Mouse (Mus musculus) neural tube, embryonic 12.5 days (tissue): ENCODE results near the gene Serpina5. TPM values are rescaled to one million over a fixed set of nuclear protein-coding genes. Genes with fewer than 3 reads are reported as not detected.

Experiments
- ATAC-seq: fragments of 200-750 bp; cut with Nextera tagmentation; 2 replicates; pipeline ENCODE4 v1.8.0; 2017; ENCODE audit warnings: low read depth, mild to moderate bottlenecking, moderate TSS enrichment, moderate library complexity; ENCODE audit not compliant: low FRiP score
- H3K27ac ChIP-seq: fragments of 300-500 bp; sonication (generic); 2 replicates; pipeline ENCODE4 v1.5.1; 2016
- H3K27me3 ChIP-seq: fragments of 300-500 bp; sonication (generic); replicated peaks from 2 replicates; pipeline ENCODE4 v1.6.1; 2016; ENCODE audit warnings: mild to moderate bottlenecking
- H3K36me3 ChIP-seq: fragments of 300-500 bp; sonication (generic); 2 replicates; pipeline ENCODE4 v1.6.1; 2016; ENCODE audit warnings: mild to moderate bottlenecking
- H3K4me1 ChIP-seq: fragments of 300-500 bp; sonication (generic); 2 replicates; pipeline ENCODE4 v1.6.1; 2016
- H3K4me2 ChIP-seq: fragments of 300-500 bp; sonication (generic); replicated peaks from 2 replicates; pipeline ENCODE4 v1.6.1; 2016; ENCODE audit warnings: mild to moderate bottlenecking
- H3K4me3 ChIP-seq: fragments of 300-500 bp; sonication (generic); 2 replicates; pipeline ENCODE4 v1.5.1; 2016
- H3K9ac ChIP-seq: fragments of 300-500 bp; sonication (generic); 2 replicates; pipeline ENCODE4 v1.6.1; 2016; ENCODE audit warnings: mild to moderate bottlenecking
- H3K9me3 ChIP-seq: fragments of 300-500 bp; sonication (generic); 2 replicates; pipeline ENCODE4 v1.6.1; 2016; ENCODE audit warnings: mild to moderate bottlenecking
- WGBS: fragments of 180-500 bp; shearing (Covaris S2); methylation state at CpG from one replicate; pipeline ENCODE4 v1.1.7; 2016; 5-methylcytosine and 5-hydroxymethylcytosine counted together
- polyA plus RNA-seq: library from polyadenylated mRNA; unstranded; fragments of >200 nt; fragmentation: Nextera tagmentation; extraction: Ambion mirVana; gene quantifications from 2 replicates; pipeline ENCODE4 v1.2.1, GENCODE M21; 2016

Gene Serpina5
- polyA plus RNA-seq, 1 experiment from 2014 or later, result not detected

DNA sequence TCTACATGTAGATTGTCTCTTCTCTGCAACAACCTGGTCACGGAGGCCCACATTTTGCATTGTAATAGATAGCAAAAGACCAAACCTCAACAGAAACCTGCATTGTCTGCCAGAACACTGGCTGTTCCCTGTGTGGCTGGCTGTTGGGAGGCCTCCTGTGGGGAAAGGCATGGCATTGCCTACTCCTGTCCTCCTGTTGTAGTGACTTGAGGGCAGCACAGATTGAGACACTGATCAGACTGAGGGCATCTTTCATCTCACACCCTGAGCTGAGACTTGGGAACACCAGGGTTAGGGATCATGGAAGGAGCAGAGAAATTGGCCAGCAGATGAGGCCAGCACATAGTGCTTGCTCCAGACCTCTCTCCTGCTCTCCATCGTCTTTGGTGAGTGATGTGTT lies 37.3 kb downstream of the Serpina5 start:
- Histone ChIP-seq H3K27me3 (no peaks in the 10 kb centered on the region), H3K4me3 (no peak overlapping the region), H3K9ac (no peak overlapping the region), H3K36me3 (no peaks in the 10 kb centered on the region), H3K9me3 (no peaks in the 10 kb centered on the region), H3K4me1 (no peaks in the 10 kb centered on the region), H3K4me2 (no peak overlapping the region), H3K27ac (no peak overlapping the region)
- ATAC-seq, result no peak
- WGBS, result 86% methylated on average over 2 of the region's 2 CpGs

DNA sequence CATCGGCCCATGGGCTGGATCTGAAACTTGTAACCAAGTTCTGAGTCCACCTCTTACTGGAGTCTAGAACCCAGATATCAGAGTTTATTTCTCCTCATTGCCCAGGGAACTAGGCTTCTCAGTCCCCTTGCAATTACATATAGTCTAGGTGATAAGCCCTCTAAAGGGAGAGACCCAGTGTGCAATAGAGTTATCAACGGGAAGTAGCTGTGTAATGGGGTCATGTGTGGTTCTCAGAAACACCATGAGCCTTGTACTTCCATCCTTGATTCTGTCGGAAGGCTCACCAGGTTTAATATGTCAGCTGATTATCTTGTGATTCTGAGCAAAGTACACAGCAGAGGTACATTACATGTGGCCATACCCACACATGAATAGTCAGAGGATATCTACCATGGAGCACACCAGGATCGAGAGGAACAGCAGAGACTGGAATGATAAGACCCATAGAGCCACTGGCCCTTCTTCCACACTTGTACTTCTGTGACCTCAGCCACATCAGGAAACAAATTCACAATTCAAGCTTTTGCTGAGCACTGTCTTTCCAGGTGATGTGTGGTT lies 39.7 kb downstream of the Serpina5 start:
- no peak overlapping the region for H3K27ac ChIP-seq
- H3K4me1 ChIP-seq, result no peaks in the 10 kb centered on the region
- H3K9ac ChIP-seq, result no peak overlapping the region
- H3K4me2 ChIP-seq, result no peak overlapping the region
- WGBS, result 92% methylated on average over 4 of the region's 4 CpGs
- H3K9me3 ChIP-seq, result no peaks in the 10 kb centered on the region
- no peaks in the 10 kb centered on the region for H3K27me3 ChIP-seq
- no peak for ATAC-seq
- H3K4me3 ChIP-seq, result no peak overlapping the region
- no peaks in the 10 kb centered on the region for H3K36me3 ChIP-seq

DNA sequence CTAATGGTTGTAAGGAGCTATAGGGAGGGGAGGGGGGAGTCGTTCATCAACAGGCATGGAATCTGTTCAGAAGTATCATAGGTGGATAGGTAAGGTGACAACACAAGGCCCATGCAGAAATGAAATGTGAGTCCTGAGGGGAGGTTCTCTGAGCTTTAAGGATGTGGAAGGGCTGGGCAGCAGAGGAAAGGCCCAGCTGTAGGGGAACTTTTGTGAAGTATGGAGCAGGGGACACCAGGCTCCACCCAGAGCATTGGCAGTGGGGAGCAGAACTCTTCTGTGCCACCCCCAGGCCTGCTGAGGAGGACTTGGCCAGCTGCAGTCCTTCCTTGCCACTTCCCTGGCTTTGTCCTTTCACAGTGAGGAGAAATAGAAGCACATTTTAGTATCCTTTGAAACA lies 40.6 kb downstream of the Serpina5 start:
- Histone ChIP-seq H3K4me1 (no peaks in the 10 kb centered on the region), H3K4me3 (no peak overlapping the region), H3K4me2 (no peak overlapping the region), H3K36me3 (no peaks in the 10 kb centered on the region), H3K27me3 (no peaks in the 10 kb centered on the region), H3K27ac (no peak overlapping the region), H3K9me3 (no peaks in the 10 kb centered on the region), H3K9ac (no peak overlapping the region)
- 80% methylated on average over 1 of the region's 1 CpGs for WGBS
- no peak for ATAC-seq

DNA sequence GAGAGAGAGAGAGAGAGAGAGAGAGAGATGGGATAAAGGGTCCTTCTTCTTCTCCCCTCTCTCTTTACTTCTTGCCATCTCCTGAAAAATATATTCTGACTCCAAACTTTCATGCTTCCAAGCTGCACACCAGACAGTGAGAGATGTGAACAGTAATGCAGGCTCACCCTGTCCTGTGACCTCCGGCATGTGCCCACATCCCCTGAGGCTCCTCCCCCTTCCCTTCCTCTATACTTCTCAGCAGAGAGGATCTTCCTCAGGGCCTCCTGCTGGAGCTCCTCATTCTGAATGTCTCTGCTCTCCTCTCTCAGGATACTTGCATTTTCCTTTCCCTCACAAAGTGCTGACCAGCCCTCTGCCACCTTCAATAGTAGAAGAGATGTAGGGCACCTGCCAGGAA lies 41.5 kb downstream of the Serpina5 start:
- Histone ChIP-seq H3K4me3 (no peak overlapping the region), H3K4me1 (no peaks in the 10 kb centered on the region), H3K36me3 (no peaks in the 10 kb centered on the region), H3K9ac (no peak overlapping the region), H3K27ac (no peak overlapping the region), H3K27me3 (no peaks in the 10 kb centered on the region), H3K9me3 (no peaks in the 10 kb centered on the region), H3K4me2 (no peak overlapping the region)
- WGBS, result 53% methylated on average over 1 of the region's 1 CpGs
- ATAC-seq, result no peak

DNA sequence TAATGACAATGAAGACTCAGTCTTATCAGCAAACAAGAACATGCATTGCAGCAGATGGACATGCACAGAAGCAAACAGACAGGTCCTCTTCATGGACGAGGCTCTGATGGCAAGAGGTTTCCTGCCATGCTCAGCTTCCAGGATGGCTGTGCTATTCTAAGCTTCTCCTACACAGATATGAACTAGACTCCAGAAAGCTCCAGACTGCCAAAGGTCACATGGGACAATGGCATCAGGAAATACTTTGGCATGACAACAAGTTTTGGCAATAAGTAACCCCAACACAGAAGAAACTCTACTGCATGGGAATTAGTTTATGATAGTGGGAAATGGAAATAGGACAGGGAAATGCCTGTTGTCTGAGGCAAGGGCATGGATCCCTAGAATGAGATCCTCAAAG lies 42.4 kb downstream of the Serpina5 start:
- H3K4me1 ChIP-seq, result no peaks in the 10 kb centered on the region
- 88% methylated on average over 1 of the region's 1 CpGs for WGBS
- H3K4me3 ChIP-seq, result no peak overlapping the region
- no peak overlapping the region for H3K27ac ChIP-seq
- no peak overlapping the region for H3K4me2 ChIP-seq
- H3K9ac ChIP-seq, result no peak overlapping the region
- no peaks in the 10 kb centered on the region for H3K36me3 ChIP-seq
- no peaks in the 10 kb centered on the region for H3K9me3 ChIP-seq
- ATAC-seq, result no peak
- H3K27me3 ChIP-seq, result no peaks in the 10 kb centered on the region

DNA sequence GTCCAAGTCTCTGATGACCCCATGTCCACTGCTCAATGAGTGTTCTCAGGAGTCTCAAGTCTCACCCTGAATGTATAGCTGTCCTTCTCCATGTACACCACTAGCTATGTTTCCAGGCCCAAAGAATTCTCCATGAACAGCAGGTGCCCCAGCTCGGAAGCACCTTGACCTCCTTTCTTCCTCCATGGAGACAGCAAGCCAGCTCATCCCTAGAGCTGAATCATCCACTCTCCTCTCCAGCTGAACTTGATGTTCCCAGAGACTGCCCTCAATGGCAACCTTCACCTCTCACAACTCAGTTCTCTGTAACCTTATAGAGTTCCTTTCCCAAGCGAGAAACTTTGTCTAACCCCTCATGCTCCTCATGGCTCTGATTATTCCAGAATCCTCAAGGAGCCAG lies 44.7 kb downstream of the Serpina5 start:
- no peak overlapping the region for H3K4me2 ChIP-seq
- H3K36me3 ChIP-seq, result no peaks in the 10 kb centered on the region
- no peak overlapping the region for H3K4me3 ChIP-seq
- no peak for ATAC-seq
- H3K9me3 ChIP-seq, result no peaks in the 10 kb centered on the region
- no peak overlapping the region for H3K27ac ChIP-seq
- H3K4me1 ChIP-seq, result no peaks in the 10 kb centered on the region
- H3K9ac ChIP-seq, result no peak overlapping the region
- H3K27me3 ChIP-seq, result no peaks in the 10 kb centered on the region
- WGBS, result 90% methylated on average over 2 of the region's 2 CpGs

DNA sequence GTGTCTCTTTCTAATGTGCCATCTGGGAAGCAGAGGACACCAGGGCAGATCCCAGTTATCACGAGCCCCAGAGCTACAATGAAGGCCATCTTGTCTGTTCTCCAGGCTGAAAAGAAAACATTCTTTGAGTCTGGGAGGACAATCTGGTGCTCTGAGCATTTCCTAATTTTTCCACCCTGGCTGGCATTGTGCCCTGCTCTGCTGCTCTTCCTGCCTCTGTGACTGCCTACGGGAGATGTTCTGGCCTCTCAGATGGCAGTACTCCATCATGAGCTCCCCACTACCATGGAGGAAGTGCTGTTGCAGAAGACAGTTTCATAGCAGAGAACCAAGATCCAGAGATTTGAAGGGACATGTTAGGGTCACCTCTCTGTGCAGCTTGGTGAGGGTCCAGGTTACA lies 51.1 kb downstream of the Serpina5 start:
- Histone ChIP-seq H3K4me1 (no peaks in the 10 kb centered on the region), H3K27ac (no peak overlapping the region), H3K4me3 (no peak overlapping the region), H3K9ac (no peak overlapping the region), H3K36me3 (no peaks in the 10 kb centered on the region), H3K9me3 (no peaks in the 10 kb centered on the region), H3K4me2 (no peak overlapping the region), H3K27me3 (no peaks in the 10 kb centered on the region)
- WGBS, result 90% methylated on average over 2 of the region's 2 CpGs
- no peak for ATAC-seq

DNA sequence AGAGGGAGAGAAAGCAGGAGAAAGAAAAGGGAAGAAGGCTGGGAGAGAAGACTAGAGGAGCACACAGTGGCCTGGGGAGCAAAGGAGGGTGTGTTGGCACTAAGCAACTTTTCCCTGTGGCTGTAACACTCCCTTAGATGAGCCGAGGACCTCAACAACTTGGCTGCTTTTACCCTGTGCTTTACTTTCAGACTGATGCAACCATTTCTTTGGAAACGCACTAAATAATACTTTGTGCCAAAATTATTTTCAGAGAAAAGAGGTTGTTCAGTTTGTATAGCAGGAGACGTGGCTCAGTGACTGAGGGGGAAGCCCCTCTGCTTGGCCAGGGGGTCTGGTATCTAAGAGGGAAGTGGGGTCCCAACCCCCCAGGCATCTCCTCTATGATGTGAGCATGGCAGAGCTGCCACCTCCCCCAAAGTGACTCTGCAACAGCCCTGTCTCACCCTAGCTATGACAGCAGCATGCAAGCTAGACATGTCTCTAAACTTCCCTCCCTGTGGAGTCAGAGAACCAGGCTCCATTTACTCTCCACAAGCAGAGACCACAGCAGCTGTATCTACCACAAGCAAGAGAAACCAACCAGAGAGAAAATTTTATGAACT lies 52.2 kb downstream of the Serpina5 start:
- ATAC-seq, result no peak

DNA sequence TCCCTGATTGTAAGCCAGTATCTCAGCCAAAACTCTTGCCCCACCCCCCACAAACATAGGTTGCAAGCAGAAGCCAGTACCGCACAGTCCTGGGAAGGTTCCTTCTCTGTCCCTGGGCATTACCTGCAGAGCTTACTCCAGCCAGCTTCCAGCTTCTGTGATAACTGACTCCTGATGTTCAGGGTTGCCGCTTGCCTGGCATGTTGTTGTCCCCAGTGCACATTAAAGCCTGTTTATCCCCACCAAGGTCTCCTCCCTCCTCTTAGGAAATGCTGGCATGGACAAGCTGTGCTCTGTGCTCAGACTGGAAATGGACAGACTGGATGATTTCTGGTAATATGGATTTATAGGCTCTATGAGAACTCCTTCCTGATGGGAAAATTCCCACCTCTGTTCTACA lies 52.7 kb downstream of the Serpina5 start, which contains the start of gene Serpina3c:
Gene Serpina3c (minus strand): TSS at position 215 of the 400 bp plus-strand sequence.
- Histone ChIP-seq H3K27ac (no peak within 1 kb of the TSS), H3K4me2 (no peak within 1 kb of the TSS), H3K9ac (no peak within 1 kb of the TSS), H3K9me3 (no peaks in the 10 kb centered on the region), H3K27me3 (no peaks in the 10 kb centered on the region), H3K4me1 (no peaks in the 10 kb centered on the region), H3K36me3 (no peaks in the 10 kb centered on the region), H3K4me3 (no peak within 1 kb of the TSS)
- no peak for ATAC-seq
- WGBS, result 92% methylated on average over 2 of the region's 2 CpGs

More for the DNA sequence above, 52.2 kb downstream of the Serpina5 start:
- no peaks in the 10 kb centered on the region for H3K9me3 ChIP-seq
- no peaks in the 10 kb centered on the region for H3K36me3 ChIP-seq
- no peak overlapping the region for H3K4me2 ChIP-seq
- H3K4me3 ChIP-seq, result no peak overlapping the region
- 78% methylated on average over 3 of the region's 3 CpGs for WGBS
- no peaks in the 10 kb centered on the region for H3K27me3 ChIP-seq
- H3K9ac ChIP-seq, result no peak overlapping the region
- no peaks in the 10 kb centered on the region for H3K4me1 ChIP-seq
- no peak overlapping the region for H3K27ac ChIP-seq

Other genes starting within 250 kb of the Serpina5 start
- 0.34 TPM in 1 of 2 replicates, not detected in the other for gene Serpina1a, start 237.6 kb upstream of the Serpina5 start, polyA plus RNA-seq
- gene Serpina1c, start 196.2 kb upstream of the Serpina5 start, polyA plus RNA-seq, result not detected in 2 replicates
- not detected in 2 replicates for gene Serpina1e, start 142.1 kb upstream of the Serpina5 start, polyA plus RNA-seq
- gene Serpina11, start 111.2 kb upstream of the Serpina5 start, polyA plus RNA-seq, result not detected in 2 replicates
- not detected in 2 replicates for gene Serpina9, start 87.4 kb upstream of the Serpina5 start, polyA plus RNA-seq
- not detected in 2 replicates for gene Serpina12, start 56.7 kb upstream of the Serpina5 start, polyA plus RNA-seq
- gene Serpina3a, start 11.6 kb downstream of the Serpina5 start, polyA plus RNA-seq, result not detected in 2 replicates
- not detected in 2 replicates for gene Serpina3b, start 26.9 kb downstream of the Serpina5 start, polyA plus RNA-seq
- not detected in 2 replicates for gene Serpina3c, start 52.8 kb downstream of the Serpina5 start, polyA plus RNA-seq
- gene Serpina3f, start 113.4 kb downstream of the Serpina5 start, polyA plus RNA-seq, result not detected in 2 replicates
- gene Serpina3g, start 135.1 kb downstream of the Serpina5 start, polyA plus RNA-seq, result 1.9 and 2.1 TPM in 2 replicates
- gene Serpina3i, start 162.0 kb downstream of the Serpina5 start, polyA plus RNA-seq, result 0.30 TPM in 1 of 2 replicates, not detected in the other
- gene Serpina3j, start 213.4 kb downstream of the Serpina5 start, polyA plus RNA-seq, result not detected in 2 replicates
- not detected in 2 replicates for gene Serpina3k, start 237.4 kb downstream of the Serpina5 start, polyA plus RNA-seq
- not detected in 2 replicates for gene Serpina3m, start 237.4 kb downstream of the Serpina5 start, polyA plus RNA-seq